Mouse (Mus musculus) neutrophil, adult 83 days (primary cell): ENCODE measurements around the gene Hypk. TPM values are rescaled to one million over a fixed set of nuclear protein-coding genes. Genes with fewer than 3 reads are reported as not detected.

Experiments used
- total RNA-seq, 2 experiments: library from RNA; stranded (reverse); gene quantifications; one replicate each; pipeline ENCODE4 v1.2.4; 2023

The Hypk gene
- total RNA-seq = 10 to 100 TPM; 26.0 to 28.8 TPM

DNA sequence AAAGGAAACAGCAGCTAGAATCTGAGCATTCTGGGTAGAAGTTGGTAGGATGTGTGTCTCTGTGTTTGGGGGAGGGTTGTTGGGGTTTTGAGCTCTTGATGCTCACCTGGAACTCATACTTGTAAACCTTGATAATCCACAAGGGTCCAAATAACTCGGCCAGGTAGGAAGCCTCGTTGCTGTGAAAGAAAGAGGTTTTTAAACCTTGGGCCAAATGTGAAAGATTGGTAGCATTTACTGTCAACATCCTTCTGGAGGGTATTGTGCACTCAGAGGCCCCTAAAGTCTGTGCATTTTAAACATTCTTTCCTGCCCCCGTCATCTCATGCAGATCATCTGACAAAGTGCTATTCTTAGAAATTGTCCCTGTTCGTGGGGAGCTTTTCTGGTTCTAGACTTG is at the start of gene Hypk:
Gene Hypk (plus strand): TSS at position 301 of the 400 bp plus-strand sequence.

DNA sequence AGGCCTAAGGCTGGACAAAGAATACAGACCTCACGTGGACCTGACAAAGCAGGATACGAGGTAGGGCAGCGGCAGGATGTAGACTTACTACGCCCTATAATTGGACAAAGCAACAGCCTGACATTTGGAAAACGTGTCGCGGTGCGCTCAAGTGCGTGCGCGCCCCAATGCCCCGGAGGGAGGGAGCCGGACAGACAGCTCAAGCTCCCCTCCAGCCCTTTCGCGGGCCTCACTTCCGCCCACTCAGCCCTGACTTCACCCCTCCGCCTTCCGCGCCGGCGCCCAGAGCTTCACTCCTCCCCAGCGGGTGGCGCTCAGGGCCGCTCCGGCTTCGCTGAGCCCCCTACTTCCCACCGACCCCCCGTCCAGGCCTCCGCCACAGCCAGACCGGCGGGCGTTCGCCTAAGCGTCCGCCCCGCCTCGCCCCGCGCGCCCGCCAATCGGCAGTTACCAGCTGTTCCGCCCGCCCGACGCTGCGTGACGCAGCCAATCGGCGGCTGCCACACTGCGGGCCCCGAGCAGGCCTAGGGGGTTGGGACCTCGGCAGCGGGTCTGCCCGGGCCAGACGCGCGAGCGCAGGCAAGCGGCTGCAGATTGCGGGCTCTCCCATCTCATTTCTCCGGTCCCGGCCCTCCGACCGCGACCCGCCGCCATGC is 39.6 kb upstream of the Hypk start, which contains the start of the genes Pdia3 and Catsper2:
Gene Pdia3 (plus strand): TSS at position 389 of the 656 bp plus-strand sequence.
Gene Catsper2 (minus strand): TSS at position 406 of the 656 bp plus-strand sequence.

DNA sequence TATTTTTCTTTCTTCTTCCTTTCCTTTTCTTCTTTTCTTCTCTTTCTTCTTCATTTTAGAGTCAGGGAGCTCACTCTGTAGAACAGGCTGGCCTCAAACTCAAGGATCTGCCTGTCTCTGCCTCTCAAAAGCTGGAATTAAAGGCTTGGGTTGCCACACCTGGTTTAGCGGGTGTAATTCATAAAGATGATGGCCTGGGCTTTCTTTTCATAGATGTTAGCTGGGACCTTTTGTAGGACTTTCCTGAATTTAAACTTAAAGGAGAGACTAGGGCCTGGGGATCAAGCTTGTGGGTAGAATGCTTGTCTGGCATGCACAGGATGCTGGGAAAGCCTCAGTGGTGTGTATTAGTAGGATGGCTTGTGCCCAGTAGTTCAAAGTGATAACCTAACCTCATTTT is 8.9 kb upstream of the Hypk start, which contains the start of gene Ell3:
Gene Ell3 (minus strand): TSS at position 101 of the 400 bp plus-strand sequence.

DNA sequence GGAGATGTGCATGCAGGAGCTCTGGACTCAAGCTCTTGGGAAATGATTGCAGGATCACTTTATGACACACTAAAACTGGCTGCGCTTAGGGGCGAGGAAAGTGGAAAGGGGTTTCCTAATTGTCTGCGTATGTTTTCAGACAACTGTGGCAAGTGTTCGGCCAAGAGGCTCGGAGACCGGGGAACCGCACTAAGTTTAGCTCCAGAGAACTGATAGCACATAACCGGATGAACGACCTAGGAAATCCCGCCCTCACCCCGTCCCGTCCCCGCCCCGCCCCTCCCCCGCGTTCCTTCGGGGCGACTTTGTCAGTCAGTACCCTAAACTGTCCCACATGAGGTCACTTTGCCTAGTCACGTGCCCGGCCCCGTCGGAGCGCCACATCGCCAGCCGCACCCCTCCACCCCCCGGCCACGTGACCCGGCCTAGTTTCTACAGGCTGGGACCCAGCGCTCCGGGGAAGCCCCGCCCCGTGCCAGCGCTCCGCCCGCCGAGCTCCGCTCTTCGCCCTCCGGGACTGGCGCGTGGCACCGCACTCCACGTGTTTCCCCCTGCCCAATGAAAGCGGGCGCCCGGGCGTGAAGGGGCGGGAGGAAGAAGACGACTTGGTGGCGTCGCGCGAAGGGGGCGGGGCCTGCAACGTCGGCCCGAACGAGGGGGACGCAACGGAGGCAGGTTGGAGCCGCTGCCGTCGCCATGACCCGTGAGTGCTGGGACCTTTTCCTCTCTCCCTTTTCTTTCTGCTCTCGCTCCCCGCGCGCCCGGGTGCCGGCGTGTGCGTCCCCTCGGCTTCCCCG is 4.2 kb upstream of the Hypk start, which contains the start of gene Serf2:
Gene Serf2 (plus strand): TSS at position 457 of the 797 bp plus-strand sequence.

DNA sequence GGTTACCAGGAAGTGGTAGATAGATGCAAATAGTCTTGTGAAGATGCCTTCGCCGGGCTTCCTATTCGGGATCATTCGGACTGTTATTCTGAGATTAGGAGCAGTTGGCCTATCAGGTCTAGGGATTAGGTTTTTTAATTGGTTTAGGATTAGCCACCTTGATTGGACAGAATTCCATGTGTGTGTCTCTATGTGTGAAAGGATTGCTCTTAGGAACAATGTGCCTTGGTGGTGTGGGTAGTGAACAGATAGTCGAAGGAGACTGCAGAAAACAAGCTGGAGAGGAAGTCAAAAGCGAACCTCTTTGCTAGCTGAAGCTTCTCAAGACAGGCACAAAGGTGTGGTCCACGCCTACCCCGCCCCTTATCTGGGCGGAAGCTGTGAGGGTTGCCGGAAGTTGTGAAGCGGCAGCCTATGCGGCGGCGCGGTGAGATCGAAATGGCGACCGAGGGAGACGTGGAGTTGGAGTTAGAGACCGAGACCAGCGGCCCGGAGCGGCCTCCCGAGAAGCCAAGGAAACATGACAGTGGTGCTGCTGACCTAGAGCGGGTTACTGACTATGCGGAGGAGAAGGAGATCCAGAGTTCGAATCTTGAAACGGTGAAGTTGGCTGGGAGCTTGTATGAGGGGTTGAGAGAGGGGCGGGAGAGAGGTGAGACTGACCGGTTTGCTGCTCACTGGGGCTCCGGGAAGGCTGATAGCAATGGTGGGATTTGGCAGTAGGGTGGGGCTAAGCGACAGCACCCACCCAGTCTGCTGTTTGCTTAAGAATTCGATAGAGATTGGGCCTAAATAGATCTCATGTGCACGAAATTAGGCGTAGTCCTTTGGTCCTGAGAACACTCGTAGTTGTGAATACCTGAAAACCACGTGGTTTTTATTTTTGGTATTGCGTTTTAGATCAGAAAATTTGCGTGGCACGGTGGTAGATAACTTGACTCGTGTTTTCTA is 3.9 kb downstream of the Hypk start, which contains the start of gene Serinc4:
Gene Serinc4 (minus strand): TSS at position 90 of the 951 bp plus-strand sequence.

DNA sequence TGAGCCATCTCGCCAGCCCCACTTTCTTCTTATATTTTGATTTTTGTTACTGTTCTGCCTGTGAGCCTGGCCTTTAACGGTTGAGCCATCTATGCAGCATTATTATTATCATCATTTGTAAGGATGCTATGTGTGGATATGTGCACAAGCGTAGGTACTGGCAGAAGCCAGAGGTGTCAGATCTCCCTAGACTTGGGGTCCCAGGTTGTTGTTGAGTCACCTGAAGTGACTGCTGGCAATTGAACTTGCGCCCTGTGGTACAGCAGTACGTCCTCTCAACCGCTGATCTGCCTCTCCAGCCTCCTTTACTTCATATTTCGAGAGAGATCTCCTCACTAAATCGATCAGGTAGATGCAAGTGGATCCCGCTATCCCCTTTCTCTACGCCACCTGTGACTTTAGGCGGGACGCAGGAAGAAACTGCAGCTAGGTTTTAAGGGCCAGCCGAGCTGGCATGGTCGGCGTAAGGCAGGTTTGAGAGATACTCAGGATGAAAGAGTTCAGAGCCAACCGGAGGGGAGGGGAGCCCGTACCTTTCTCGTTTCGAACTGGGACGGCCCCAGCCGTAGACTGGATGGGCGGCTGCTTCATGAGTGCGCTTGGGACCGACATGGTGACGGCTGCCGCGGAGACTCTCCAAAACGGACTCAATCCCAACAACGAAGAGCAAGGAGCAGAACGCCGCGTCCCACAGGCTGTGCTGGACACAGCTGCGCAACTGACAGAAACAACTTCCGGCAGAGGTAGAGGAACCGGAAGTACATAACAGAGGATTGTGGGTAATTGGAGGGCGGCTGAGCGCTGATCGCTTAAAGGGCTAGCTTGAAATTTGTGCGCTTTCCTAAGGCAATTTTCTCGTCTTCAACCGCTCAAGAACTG is 20.4 kb downstream of the Hypk start, which contains the start of gene Mfap1b:
Gene Mfap1b (minus strand): TSS at position 767 of the 879 bp plus-strand sequence.

DNA sequence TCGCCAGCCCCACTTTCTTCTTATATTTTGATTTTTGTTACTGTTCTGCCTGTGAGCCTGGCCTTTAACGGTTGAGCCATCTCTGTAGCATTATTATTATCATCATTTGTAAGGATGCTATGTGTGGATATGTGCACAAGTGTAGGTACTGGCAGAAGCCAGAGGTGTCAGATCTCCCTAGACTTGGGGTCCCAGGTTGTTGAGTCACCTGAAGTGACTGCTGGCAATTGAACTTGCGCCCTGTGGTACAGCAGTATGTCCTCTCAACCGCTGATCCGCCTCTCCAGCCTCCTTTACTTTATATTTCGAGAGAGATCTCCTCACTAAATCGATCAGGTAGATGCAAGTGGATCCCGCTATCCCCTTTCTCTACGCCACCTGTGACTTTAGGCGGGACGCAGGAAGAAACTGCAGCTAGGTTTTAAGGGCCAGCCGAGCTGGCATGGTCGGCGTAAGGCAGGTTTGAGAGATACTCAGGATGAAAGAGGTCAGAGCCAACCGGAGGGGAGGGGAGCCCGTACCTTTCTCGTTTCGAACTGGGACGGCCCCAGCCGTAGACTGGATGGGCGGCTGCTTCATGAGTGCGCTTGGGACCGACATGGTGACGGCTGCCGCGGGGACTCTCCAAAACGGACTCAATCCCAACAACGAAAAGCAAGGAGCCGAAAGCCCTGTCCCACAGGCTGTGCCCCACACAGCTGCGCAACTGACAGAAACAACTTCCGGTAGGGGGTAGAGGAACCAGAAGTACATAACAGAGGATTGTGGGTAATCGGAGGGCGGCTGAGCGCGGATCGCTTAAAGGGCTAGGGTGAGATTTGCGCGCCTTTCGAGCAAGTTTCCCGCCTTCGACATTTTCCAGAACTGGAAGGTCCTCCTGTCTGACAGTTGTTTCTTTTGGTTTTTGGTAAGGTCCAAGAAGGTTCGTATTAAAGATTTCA is 53.1 kb downstream of the Hypk start, which contains the start of the genes Mfap1a and Wdr76:
Gene Mfap1a (minus strand): TSS at position 724 of the 941 bp plus-strand sequence.
Gene Wdr76 (plus strand): TSS at position 782 of the 941 bp plus-strand sequence.

Other genes with a start within 250 kb of the Hypk start
- 10 to 100 TPM; 23.8 to 31.2 TPM for gene Trp53bp1, start 181.9 kb upstream of the Hypk start, total RNA-seq
- under 1 TPM; 0.24 to 0.96 TPM for gene Map1a, start 163.7 kb upstream of the Hypk start, total RNA-seq
- gene Ppip5k1, start 97.9 kb upstream of the Hypk start, total RNA-seq = 10 to 100 TPM; 11.9 to 14.3 TPM
- gene Ckmt1, start 95.6 kb upstream of the Hypk start, total RNA-seq = not detected
- under 1 TPM in 1 of 2 experiments, not detected in 1; 0.07 TPM for gene Strc, start 66.1 kb upstream of the Hypk start, total RNA-seq
- gene Pdia3, start 39.5 kb upstream of the Hypk start, total RNA-seq = 100 to 1,000 TPM; 153 to 168 TPM
- gene Catsper2, start 39.5 kb upstream of the Hypk start, total RNA-seq = 1 to 10 TPM in 1 of 2 experiments, under 1 TPM in 1; 0.35 to 1.1 TPM
- gene Ell3, start 9.0 kb upstream of the Hypk start, total RNA-seq = 1 to 10 TPM in 1 of 2 experiments, not detected in 1; 1.2 TPM
- gene Serf2, start 4.1 kb upstream of the Hypk start, total RNA-seq = 100 to 1,000 TPM; 352 to 382 TPM
- gene Serinc4, start 3.5 kb downstream of the Hypk start, total RNA-seq = under 1 TPM; 0.33 to 0.35 TPM
- 10 to 100 TPM; 30.3 to 31.6 TPM for gene Mfap1b, start 20.8 kb downstream of the Hypk start, total RNA-seq
- gene Mfap1a, start 53.4 kb downstream of the Hypk start, total RNA-seq = 10 to 100 TPM; 34.9 TPM
- 10 to 100 TPM; 19.4 to 20.1 TPM for gene Wdr76, start 53.4 kb downstream of the Hypk start, total RNA-seq